Mouse (Mus musculus) frontal cortex, postnatal 36 days (tissue): ENCODE data around the gene Met.

Experiments used
- DNase-seq, 2 experiments: peaks; one replicate each; pipeline ENCODE4 v3.0.0; 2022; ENCODE audit warnings: low spot score in 2 of 2

Gene Met

DNA sequence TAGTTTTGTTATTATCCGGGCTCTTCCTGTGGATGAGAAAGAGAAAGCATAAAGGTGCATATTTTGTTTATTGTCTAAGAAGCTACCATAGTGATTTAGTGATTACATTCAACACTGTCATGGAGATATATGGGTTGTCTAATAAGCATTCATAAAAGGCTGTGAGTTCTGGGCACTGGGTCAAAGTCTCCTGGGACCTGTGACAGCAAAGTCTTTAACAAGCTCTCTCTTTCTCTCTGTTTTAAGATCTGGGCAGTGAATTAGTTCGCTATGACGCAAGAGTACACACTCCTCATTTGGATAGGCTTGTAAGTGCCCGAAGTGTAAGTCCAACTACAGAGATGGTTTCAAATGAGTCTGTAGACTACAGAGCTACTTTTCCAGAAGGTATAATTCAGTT is 85.2 kb downstream of the Met start:
- no peak for DNase-seq

DNA sequence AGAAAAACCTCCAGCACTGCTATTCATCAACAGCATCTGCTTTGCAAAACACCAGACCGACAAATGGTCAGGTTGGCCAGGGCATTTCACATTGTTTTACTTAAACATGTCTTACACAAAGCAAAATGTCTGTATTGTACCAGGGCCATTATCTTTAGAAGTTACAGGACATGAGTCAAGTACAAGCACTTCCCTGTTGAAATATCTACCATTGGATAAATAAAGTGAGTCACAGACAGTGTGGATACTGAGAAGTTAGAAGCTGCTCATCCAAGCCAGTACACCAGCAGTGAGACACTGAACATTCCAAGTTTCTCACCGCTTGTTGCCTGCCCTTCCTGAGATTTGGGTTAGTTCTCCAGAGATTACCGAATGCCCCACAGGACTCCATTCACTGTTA is 86.0 kb downstream of the Met start:
- no peak for DNase-seq

DNA sequence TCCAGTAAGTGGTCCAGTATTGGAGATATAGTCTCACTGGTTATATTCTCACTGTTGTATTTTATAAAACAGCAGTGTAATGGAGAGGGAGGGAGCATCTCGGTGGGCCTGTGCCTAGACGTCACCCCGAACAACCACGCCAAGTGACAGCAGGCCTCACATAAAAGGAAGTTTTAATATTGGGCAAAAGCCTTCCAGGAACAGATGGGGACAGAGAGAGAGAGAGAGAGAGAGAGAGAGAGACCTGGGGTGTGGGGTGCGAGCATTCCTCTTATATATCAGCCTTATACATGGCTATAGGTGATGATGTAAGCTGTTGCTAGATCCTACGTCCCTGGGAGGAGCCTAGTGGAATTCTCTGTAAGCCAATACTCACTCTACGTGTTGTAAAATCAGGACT is 90.7 kb downstream of the Met start:
- DNase-seq: no peak

DNA sequence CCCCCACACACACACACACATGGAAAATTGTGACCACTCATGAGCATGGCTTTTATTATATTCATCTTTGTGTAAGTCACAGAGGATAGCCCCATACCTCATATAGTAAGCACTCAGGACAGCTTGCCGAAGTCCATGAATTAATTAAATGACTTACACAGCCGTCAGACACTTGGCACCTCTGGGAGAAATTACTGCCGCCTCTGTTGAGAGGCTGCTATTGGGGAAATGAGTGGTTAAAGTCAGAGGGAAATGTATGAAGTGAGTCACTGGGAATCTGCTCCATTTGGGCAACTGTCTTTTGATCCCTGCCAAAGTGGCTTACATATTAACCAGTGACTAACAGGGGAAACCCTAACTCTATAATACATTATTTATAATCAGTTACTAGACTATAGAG is 91.2 kb downstream of the Met start:
- DNase-seq: no peak

DNA sequence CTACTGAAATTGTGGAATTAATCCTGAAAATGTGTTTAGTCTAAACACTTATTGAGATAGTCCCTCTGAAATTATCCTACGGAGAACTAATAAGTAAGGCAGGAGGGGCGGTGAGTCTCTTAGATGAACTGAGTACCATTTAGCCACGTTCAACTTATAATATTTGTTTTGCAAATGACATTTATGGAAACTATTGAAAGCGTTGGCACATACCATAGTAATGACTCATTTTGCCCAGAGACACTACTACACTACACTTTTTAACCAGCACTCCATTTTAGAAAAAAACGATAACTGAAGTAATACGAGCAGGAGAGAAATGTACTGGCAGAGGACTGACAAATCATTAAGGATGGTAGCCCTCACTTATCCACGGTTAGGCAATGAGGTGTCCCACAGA is 92.1 kb downstream of the Met start:
- DNase-seq: no peak

DNA sequence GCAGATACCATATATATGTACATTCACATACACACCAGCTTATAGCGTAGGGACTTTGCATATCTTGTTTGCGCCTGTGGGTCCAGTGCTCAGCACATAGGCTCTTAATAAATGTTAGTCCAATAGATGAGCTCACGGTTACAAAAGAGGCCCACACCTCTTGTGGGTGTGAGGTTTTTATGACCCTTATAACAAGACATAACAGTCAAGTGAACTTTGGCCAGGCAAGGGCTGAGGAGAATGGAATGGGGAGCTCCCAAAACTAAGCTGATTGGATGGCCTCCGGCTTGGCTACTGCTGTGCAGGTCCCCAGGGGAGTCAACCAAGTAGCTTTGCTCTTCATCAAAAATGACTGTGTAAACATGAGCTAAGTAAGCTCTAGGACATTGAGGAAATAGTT is 96.1 kb downstream of the Met start:
- DNase-seq: no peak

DNA sequence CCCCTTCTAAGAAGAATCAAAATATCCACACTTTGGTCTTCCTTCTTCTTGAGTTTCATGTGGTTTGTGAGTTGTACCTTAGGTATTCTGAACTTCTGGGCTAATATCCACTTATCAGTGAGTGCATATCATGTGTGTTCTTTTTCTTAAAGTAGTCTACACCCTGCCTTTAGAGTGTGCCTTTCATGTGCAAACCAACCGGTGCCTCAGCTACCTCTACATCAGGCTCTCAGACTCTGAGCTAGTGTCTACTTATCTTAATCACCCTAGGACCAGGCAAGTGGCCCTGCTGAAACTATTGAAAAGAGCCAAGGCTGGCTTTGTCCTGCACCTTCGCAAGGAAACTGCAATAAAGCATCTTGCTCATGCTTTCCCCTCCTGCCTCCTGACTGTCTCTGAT is 97.7 kb downstream of the Met start:
- DNase-seq: no peak

DNA sequence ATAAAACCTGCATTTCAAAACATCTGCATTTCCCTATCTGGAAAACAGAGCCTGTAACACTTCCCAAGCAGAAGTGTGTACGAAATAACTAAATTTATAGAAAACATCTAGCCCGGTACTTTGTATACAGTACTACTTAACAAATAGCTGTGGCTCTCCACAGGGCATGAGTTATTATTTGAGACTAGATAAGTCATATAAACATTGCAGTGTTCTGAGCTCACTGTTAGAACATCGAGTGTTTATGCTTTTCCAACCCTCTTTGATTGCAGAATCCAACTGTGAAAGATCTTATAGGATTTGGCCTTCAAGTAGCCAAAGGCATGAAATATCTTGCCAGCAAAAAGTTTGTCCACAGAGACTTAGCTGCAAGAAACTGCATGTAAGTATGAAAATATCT is 98.3 kb downstream of the Met start:
- no peak for DNase-seq

DNA sequence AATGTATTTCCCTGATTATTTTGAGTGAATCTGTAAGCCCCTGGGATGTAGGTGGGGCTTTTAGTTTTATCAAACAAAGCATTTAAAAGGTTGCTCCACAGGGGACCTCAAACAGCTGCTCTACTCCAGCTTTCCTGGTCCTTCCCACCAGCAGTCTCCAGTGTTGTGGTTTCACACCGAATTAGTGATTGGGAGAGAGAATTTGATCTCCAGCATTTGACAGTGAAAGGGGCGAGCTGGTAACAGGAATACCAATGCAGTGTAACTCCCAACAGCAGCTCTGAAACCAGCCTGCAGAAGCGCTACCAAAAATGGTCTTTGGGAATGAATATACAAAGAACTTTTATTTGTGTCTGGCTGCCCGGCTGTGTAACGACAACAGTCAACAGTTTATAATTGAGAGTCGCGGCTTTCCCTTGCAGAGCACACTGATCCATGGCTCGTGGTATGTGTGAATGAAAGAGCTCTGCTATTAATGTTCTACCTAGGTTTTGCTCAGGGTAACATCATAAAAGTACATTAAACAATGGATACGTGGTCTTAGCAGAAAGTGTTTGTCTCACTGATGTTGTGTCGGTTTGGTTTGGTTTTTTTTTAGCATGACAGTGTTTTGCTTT is 99.0 kb downstream of the Met start:
- DNase-seq: no peak

DNA sequence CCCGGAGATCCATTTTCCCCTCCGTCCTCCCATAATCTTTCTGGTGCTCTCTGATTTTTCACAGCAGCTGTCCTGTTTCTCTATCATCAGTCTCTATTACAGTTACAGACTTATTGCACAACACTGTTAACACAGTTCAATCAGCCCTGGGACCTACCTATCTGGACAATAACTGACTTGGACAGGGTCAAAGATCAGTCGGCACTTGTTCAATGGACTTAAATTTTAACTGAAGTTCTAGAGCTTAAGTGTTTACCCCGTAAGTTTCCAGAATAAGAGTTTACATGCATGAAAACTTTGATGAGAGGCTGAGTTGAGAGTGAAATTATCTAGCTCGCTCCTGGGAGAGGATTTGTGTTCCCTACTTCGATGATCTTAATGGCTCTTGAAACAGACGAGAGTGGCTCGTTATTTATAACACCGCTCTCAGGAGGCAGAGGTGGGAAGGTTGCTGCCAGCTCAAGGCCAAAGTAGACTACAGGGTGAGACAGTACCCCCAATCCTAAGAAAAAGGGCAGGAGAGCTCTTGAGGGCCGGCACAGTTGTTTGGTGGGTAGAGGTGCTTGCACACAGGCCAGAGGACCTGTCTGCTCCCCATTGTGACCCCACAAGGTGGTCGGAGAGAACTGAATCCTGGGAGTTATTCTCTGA is 105.2 kb downstream of the Met start:
- DNase-seq: no peak

DNA sequence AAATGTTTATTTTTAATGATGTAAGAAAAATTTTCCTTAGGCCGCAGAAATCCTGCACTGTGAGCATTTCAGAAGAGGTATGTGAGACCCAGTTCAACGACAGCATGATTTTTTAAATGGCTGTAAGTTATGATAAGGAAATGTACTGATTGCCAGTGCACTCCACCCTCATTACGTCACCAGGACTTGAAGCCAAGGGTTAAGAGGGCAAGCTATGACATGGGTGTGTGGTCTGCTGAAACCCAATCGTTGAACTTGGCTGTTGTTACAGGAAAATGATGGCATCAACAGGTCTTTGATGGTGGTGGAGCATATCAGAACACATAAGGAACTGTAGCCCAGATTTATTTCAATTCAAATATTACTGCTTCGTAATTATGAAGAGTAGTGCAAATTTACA is 109.6 kb downstream of the Met start:
- DNase-seq: no peak

DNA sequence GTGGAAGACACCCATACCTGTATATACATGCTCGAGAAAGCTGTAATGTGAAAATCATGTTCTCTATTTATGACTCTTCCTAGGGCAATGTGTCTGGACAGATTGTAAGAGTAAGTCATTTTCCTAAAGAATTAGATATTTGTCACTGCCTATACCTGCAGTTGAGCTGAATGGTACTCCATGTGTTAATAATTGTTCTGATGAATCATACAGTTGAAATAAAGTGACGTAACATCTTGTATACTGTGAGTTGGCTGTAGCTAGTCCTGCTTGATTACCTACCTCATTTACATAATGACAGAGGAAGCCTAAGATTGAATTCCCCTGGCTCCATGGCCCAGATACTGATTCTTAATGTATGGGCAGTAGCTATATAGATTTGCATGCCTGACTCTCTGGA is 110.1 kb downstream of the Met start:
- no peak for DNase-seq

DNA sequence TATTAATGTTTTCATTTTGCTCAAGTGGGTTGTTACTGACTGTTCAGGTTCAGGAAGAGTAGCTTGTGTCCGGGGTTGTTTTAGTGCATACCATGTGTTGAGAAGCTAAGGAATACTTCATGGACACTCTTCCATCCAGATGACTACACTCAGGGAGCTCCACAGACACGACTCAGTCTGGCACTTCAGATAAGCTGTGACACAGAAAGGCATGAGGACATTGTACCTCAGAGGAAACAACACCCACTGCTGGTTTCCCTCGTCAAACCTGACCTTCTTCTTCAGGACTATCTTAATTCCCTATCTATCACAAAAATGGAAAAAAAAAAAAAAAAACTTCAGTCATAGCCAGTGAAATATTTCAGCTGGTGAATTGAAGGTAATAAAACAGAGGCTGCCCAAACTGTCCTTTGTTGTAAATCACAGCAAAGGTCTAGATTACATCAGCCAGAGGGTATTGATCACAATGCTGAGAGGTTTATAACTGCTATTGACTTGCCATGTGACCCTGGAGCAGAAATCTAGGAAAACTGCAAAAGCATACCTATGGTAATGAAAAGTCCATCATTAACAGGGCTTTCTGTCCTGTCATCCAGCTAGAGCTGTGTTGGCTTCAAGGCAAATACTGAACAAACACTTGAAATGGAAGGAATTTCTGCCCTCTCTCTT is 114.6 kb downstream of the Met start:
- DNase-seq: no peak

DNA sequence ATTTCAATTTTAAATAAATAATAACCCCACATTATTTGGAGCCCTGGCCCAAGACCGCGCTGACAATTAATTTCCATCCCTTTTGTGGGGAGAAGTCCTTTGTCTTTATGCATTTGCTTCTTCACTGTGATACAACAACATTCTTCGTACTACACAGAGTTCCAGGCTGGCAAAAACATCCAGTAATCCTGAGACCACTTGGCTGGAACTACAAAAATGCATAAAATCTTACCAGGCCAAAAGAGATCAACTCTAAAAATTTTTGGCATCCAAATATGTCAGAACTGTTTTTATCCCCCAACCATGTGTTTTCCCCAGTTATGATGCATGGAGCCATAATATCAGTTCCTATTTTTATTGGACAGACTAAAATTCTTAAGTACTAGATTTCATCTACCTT is 116.7 kb downstream of the Met start:
- DNase-seq: no peak

DNA sequence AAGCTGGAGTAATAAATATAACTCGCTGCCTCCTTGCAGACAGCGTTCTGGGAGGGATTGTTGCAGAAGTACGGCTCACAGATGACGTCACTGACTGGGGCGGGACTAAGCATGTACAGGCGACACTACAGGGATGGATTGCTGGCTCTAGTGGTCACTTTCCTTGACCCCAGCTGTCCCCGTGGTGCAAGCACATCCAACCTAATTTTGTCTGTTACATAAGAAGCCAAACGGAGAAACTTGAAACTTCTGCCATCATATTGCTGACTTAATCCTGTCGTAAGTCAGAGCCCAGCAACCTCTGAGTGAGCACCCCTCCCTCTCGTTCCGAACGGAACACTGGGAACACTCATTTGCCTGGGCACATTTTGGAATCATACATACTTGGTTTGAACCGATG is 120.4 kb downstream of the Met start:
- DNase-seq: peak; percentile 57 to 72

DNA sequence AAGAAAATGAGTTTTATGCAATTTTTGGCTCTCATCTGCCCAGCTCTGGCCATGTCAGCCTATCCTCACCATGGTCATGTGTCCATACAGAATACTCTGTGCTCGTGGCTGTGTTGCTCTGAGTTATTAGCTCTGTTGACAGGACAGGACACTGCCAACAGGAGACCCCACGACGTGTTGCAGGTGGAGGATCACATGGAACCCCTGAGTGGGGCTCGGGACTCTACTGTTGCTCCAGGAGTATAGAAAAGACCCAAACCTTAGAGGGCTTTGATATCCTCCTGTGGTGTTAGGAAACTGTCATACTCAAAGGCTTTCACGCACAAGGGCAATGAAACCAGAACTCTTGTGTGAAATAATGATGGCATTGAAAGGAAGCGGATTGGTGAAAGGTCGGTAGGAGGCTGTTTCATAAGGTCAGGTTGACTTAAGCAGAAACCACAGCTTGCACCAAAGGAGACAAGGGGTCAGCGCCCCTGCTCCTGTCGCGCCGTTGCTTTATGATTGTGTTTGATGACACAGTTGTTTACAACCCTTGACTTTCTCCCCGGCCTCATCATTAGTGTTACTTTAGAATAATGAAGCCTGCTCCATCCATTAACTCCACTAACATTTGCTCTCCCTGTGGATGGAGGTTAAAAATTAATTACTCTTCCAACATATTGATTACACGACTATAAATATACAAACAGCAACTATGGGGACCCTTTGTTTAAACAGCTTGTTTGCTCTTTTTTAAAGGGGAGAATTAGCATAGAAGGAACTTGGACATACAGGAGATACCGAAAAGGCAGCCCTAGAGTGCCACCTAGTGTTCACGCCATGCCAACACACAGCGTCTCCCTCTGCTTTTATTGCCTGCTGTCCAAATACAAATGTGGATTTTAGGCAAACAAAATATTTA is 125.7 kb downstream of the Met start:
- DNase-seq: peak; percentile 85 to 86

DNA sequence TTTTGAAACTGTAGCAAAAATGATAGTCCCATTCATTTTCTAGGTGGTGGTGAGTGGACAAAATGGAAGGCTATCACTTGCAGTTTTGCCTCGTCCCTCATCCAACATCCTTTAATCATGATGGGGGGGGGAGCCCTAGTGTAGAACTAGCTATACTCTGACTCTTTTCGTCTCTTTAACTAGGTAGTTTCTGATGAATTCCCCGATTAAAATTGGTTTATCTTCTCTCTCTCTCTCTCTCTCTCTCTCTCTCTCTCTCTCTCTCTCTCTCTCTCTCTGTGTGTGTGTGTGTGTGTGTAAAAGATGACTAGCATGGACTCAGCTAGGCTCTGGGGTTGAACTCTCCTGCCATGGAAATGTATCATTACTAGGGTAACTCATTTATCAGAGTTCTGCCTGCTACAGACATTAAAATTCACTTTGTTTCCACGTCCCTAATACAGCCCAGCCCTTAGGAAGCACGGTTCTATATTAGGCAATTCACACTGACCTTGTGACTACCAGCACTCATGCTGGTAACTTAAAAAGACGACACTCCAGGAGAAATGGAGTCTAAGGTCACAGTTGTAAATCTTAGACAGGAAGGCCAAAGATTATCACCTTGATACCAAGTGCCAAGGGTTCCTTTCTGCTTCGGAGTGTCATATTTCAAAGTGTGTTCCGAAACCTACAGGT is 126.5 kb downstream of the Met start:
- no peak for DNase-seq

DNA sequence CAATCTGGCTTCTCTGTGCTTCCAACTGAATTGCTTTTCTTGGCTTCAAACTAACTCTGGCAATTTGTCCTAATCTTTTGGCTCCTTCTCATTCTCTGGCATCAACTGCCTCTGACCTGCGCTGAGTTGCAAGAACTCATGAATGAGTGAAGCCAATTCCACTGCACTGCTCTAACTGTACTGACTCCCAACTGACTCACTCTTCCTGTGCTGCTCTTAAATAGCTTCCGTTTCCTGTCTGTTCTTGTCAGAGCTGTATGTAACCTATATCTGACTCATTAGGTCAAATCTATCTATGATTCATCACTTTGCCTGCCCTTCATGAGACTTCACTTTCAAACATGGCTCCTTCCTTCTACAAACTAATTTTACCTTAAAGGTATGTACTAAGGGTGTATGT is 130.4 kb downstream of the Met start:
- no peak for DNase-seq

DNA sequence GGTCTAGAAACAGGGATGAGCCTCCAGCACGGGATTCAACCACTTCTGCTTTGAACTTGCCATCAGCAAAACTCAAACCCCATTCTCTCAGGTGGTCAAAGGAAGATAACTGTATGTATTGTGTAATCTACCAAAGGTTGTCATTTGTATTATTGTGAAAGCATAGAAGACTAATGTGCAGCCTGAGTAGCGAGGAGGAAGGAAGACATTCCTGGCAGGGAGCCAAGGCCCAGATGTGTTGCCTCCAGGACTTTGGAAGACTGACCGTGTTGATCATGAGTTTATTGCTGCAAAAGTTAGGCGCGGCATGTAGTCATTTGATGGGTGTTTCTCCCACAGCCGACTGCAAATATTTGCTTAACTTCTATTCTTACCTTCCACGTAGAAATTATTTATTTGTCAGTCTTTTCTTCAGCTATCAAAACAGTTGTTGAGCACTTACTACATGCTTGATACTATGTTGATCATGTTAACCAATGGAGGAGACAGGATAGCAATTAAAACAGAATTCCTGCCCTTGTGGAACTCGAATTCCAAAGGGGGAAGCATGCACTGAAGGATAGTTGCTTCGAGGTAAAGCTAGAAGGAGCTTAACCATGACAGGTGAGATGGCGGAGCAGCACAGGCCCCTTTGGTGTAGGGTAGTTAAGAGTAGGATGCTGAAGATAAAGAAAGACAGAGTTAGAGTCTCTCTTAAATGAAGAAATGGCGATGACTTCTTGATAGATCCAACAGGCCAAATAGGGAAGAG is 132.3 kb downstream of the Met start:
- DNase-seq: no peak

DNA sequence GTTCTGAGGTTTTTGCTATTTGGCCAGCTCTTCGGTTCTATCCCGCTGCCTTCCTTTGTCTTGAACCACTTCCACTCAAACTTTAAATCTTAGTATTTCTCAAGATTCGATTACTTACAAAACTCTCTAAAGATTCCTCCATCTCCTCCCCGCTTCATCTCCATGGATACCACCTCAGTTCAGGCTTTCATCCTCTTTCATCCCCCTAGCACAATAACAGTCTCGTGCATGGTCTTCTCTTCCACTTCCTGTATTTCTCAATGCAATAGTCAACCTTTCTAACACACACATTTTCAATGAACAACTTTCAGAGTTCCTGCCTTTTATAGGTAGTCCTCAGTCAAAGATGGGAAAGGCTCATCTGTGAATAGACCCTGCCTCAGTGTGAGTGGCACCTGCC is 135.8 kb downstream of the Met start:
- no peak for DNase-seq

DNA sequence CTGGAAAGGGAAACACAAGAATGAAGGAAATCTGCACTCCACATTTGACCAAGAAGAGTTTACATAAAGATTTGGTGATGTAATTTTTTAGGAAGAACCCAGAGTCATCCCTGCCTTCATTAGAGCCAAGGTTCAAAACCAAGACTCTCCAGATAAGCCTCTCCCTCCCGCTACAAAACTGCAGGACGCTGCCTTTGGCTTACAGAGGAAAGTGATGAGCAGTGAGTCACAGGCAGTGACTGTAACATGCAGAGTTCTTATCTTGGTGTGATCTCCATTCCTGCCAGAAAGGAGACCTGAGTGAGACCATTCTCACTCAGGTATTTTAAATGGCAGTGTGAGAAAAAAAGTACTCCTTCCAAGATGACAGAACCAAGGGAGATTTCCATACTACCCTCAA is 137.9 kb downstream of the Met start:
- no peak for DNase-seq
